Mouse (Mus musculus): Measurements from ENCODE around the gene Golph3l. TPM values are rescaled to one million over a fixed set of nuclear protein-coding genes. Genes with fewer than 3 reads are reported as not detected.
A peak's percentile ranks its signal among the peaks of the same experiment; 100 is the strongest.

Gene Golph3l
- polyA plus RNA-seq, 1 experiment from 2014 or later: 40.7 TPM

GRCm38 (mm10) chr3:95663486-95663885, 74.8 kb downstream of the Golph3l start:
- no peak overlapping the region for H3K4me2 ChIP-seq (ENCODE audit: low read length)
- WGBS: 88% methylated on average over 2 of the region's 2 CpGs
- H3K27me3 ChIP-seq (replicated peaks; ENCODE audit: control insufficient read depth, insufficient read depth, low read length): no peaks in the 10 kb centered on the region
- DNase-seq (ENCODE audit: low spot score): no peak
- peaks cover 31% of the 10 kb centered on the region for H3K4me1 ChIP-seq (ENCODE audit: control insufficient read depth, insufficient read depth, low read length)
- H3K27ac ChIP-seq (ENCODE audit: low read depth, low read length): no peak overlapping the region
- no peak overlapping the region for H3K9ac ChIP-seq (ENCODE audit: low read length)
- no peak overlapping the region for H3K4me3 ChIP-seq (ENCODE audit: low read depth, low read length)
- H3K9me3 ChIP-seq (replicated peaks; ENCODE audit: control insufficient read depth, low read length): no peaks in the 10 kb centered on the region
- H3K36me3 ChIP-seq (ENCODE audit: control insufficient read depth, insufficient read depth, low read length): peaks cover 58% of the 10 kb centered on the region
- ATAC-seq: no peak

- no peak for DNase-seq (ENCODE audit: low spot score)
- ATAC-seq: no peak
- Histone ChIP-seq H3K4me3 (ENCODE audit: low read depth, low read length) (no peak overlapping the region), H3K9me3 (replicated peaks; ENCODE audit: control insufficient read depth, low read length) (no peaks in the 10 kb centered on the region), H3K4me1 (ENCODE audit: control insufficient read depth, insufficient read depth, low read length) (peaks cover 31% of the 10 kb centered on the region), H3K27ac (ENCODE audit: low read depth, low read length) (no peak overlapping the region), H3K9ac (ENCODE audit: low read length) (no peak overlapping the region), H3K4me2 (ENCODE audit: low read length) (no peak overlapping the region), H3K27me3 (replicated peaks; ENCODE audit: control insufficient read depth, insufficient read depth, low read length) (no peaks in the 10 kb centered on the region), H3K36me3 (ENCODE audit: control insufficient read depth, insufficient read depth, low read length) (peaks cover 58% of the 10 kb centered on the region)
- WGBS: 93% methylated on average over 3 of the region's 3 CpGs
Measured at GRCm38 (mm10) chr3:95663969-95664608, 75.4 kb downstream of the Golph3l start.

- ATAC-seq (no peak), DNase-seq (ENCODE audit: low spot score) (no peak)
- Histone ChIP-seq H3K4me2 (ENCODE audit: low read length) (no peak overlapping the region), H3K9me3 (replicated peaks; ENCODE audit: control insufficient read depth, low read length) (no peaks in the 10 kb centered on the region), H3K4me1 (ENCODE audit: control insufficient read depth, insufficient read depth, low read length) (peaks cover 31% of the 10 kb centered on the region), H3K27me3 (replicated peaks; ENCODE audit: control insufficient read depth, insufficient read depth, low read length) (no peaks in the 10 kb centered on the region), H3K4me3 (ENCODE audit: low read depth, low read length) (no peak overlapping the region), H3K27ac (ENCODE audit: low read depth, low read length) (no peak overlapping the region), H3K36me3 (ENCODE audit: control insufficient read depth, insufficient read depth, low read length) (peaks cover 62% of the 10 kb centered on the region), H3K9ac (ENCODE audit: low read length) (no peak overlapping the region)
- 89% methylated on average over 4 of the region's 4 CpGs for WGBS
Measured at GRCm38 (mm10) chr3:95664940-95665352, 76.2 kb downstream of the Golph3l start.

- Histone ChIP-seq H3K36me3 (ENCODE audit: control insufficient read depth, insufficient read depth, low read length) (peaks cover 49% of the 10 kb centered on the region), H3K9ac (ENCODE audit: low read length) (no peak overlapping the region), H3K27me3 (replicated peaks; ENCODE audit: control insufficient read depth, insufficient read depth, low read length) (no peaks in the 10 kb centered on the region), H3K4me2 (ENCODE audit: low read length) (no peak overlapping the region), H3K4me1 (ENCODE audit: control insufficient read depth, insufficient read depth, low read length) (peaks cover 21% of the 10 kb centered on the region), H3K27ac (ENCODE audit: low read depth, low read length) (no peak overlapping the region), H3K9me3 (replicated peaks; ENCODE audit: control insufficient read depth, low read length) (no peaks in the 10 kb centered on the region), H3K4me3 (ENCODE audit: low read depth, low read length) (no peak overlapping the region)
- DNase-seq (ENCODE audit: low spot score): no peak
- 87% methylated on average over 6 of the region's 6 CpGs for WGBS
- no peak for ATAC-seq
Measured at GRCm38 (mm10) chr3:95666124-95666844, 77.5 kb downstream of the Golph3l start.

GRCm38 (mm10) chr3:95667521-95667920, 78.8 kb downstream of the Golph3l start:
- ATAC-seq (peak; percentile 43), DNase-seq (ENCODE audit: low spot score) (no peak)
- H3K9ac ChIP-seq (ENCODE audit: low read length): peak overlapping the region; percentile 37; the same call in 1 of the 2 replicates
- no peak overlapping the region for H3K4me3 ChIP-seq (ENCODE audit: low read depth, low read length)
- peak overlapping the region; percentile 25; the same call in 1 of the 2 replicates for H3K4me2 ChIP-seq (ENCODE audit: low read length)
- H3K36me3 ChIP-seq (ENCODE audit: control insufficient read depth, insufficient read depth, low read length): peaks cover 40% of the 10 kb centered on the region
- H3K4me1 ChIP-seq (ENCODE audit: control insufficient read depth, insufficient read depth, low read length): peaks cover 12% of the 10 kb centered on the region; the same call in 1 of the 2 replicates
- H3K27ac ChIP-seq (ENCODE audit: low read depth, low read length): peak overlapping the region; percentile 77
- H3K27me3 ChIP-seq (replicated peaks; ENCODE audit: control insufficient read depth, insufficient read depth, low read length): no peaks in the 10 kb centered on the region
- no peaks in the 10 kb centered on the region for H3K9me3 ChIP-seq (replicated peaks; ENCODE audit: control insufficient read depth, low read length)
- WGBS: 34% methylated on average over 4 of the region's 4 CpGs

- no peaks in the 10 kb centered on the region for H3K27me3 ChIP-seq (replicated peaks; ENCODE audit: control insufficient read depth, insufficient read depth, low read length)
- H3K4me3 ChIP-seq (ENCODE audit: low read depth, low read length): no peak overlapping the region
- peak overlapping the region; percentile 37; the same call in 1 of the 2 replicates for H3K9ac ChIP-seq (ENCODE audit: low read length)
- H3K27ac ChIP-seq (ENCODE audit: low read depth, low read length): peak overlapping the region; percentile 77
- H3K4me1 ChIP-seq (ENCODE audit: control insufficient read depth, insufficient read depth, low read length): peaks cover 9% of the 10 kb centered on the region; the same call in 1 of the 2 replicates
- peak overlapping the region; percentile 25; the same call in 1 of the 2 replicates for H3K4me2 ChIP-seq (ENCODE audit: low read length)
- DNase-seq (ENCODE audit: low spot score) (peak; percentile 82), ATAC-seq (peak; percentile 77)
- peaks cover 37% of the 10 kb centered on the region for H3K36me3 ChIP-seq (ENCODE audit: control insufficient read depth, insufficient read depth, low read length)
- H3K9me3 ChIP-seq (replicated peaks; ENCODE audit: control insufficient read depth, low read length): no peaks in the 10 kb centered on the region
- WGBS: 13% methylated on average over 7 of the region's 7 CpGs
Measured at GRCm38 (mm10) chr3:95668026-95668425, 79.3 kb downstream of the Golph3l start.

Other genes with a start within 250 kb of the Golph3l start
- 42.2 and 48.9 TPM in 2 replicates for gene Setdb1, start 231.7 kb upstream of the Golph3l start, polyA plus RNA-seq (2014; fragmentation: Nextera tagmentation; extraction: Ambion mirVana)
- gene 4930558C23Rik, start 186.1 kb upstream of the Golph3l start, polyA plus RNA-seq (2014; fragmentation: Nextera tagmentation; extraction: Ambion mirVana): not detected in 2 replicates
- 9.0 and 12.5 TPM in 2 replicates for gene Arnt, start 154.5 kb upstream of the Golph3l start, polyA plus RNA-seq (2014; fragmentation: Nextera tagmentation; extraction: Ambion mirVana)
- gene Ctsk, start 89.7 kb upstream of the Golph3l start, polyA plus RNA-seq (2014; fragmentation: Nextera tagmentation; extraction: Ambion mirVana): 7.4 and 7.5 TPM in 2 replicates
- gene Ctss, start 62.1 kb upstream of the Golph3l start, polyA plus RNA-seq (2014; fragmentation: Nextera tagmentation; extraction: Ambion mirVana): 14.4 and 14.8 TPM in 2 replicates
- not detected in 2 replicates for gene Hormad1, start 29.3 kb upstream of the Golph3l start, polyA plus RNA-seq (2014; fragmentation: Nextera tagmentation; extraction: Ambion mirVana)
- 97.2 and 106 TPM in 2 replicates for gene Ensa, start 36.1 kb downstream of the Golph3l start, polyA plus RNA-seq (2014; fragmentation: Nextera tagmentation; extraction: Ambion mirVana)
- gene Mcl1, start 69.9 kb downstream of the Golph3l start, polyA plus RNA-seq (2014; fragmentation: Nextera tagmentation; extraction: Ambion mirVana): 50.3 and 50.8 TPM in 2 replicates
- gene Adamtsl4, start 99.0 kb downstream of the Golph3l start, polyA plus RNA-seq (2014; fragmentation: Nextera tagmentation; extraction: Ambion mirVana): 0.13 and 0.72 TPM in 2 replicates
- 6.6 and 9.0 TPM in 2 replicates for gene Ecm1, start 150.6 kb downstream of the Golph3l start, polyA plus RNA-seq (2014; fragmentation: Nextera tagmentation; extraction: Ambion mirVana)
- gene Tars2, start 171.3 kb downstream of the Golph3l start, polyA plus RNA-seq (2014; fragmentation: Nextera tagmentation; extraction: Ambion mirVana): 46.6 and 50.7 TPM in 2 replicates
- gene Rprd2, start 229.9 kb downstream of the Golph3l start, polyA plus RNA-seq (2014; fragmentation: Nextera tagmentation; extraction: Ambion mirVana): 14.3 and 18.4 TPM in 2 replicates

All from forebrain, embryonic 14.5 days (tissue).